Mouse (Mus musculus): Measurements from ENCODE around the gene Kdm1a. TPM values are rescaled to one million over a fixed set of nuclear protein-coding genes. Genes with fewer than 3 reads are reported as not detected.

Gene Kdm1a
- total RNA-seq, 2 experiments from 2014 or later: 21.0 to 38.1 TPM

DNA sequence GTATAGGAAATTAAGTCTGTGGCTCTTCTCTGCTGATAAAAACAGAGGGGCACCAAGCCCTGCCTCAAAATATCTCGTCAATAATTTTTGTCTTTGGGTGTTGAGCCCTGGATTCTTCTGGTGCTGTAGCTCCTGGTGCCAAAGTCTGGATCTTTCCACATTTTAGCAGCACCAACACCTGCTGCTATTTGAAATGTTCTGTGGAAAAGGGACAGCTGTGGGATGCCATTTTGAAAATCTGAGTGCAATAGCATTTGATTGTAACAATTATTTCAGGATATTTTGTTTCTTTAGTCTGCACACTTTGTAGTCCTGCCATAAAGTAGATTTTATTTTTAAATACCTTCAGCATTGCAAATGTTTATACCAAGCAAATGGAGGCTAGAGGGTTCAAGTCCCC is 54.8 kb downstream of the Kdm1a start:
- no peak for ATAC-seq (replicated peaks; ENCODE audit: low FRiP score, poor library complexity, severe bottlenecking)

DNA sequence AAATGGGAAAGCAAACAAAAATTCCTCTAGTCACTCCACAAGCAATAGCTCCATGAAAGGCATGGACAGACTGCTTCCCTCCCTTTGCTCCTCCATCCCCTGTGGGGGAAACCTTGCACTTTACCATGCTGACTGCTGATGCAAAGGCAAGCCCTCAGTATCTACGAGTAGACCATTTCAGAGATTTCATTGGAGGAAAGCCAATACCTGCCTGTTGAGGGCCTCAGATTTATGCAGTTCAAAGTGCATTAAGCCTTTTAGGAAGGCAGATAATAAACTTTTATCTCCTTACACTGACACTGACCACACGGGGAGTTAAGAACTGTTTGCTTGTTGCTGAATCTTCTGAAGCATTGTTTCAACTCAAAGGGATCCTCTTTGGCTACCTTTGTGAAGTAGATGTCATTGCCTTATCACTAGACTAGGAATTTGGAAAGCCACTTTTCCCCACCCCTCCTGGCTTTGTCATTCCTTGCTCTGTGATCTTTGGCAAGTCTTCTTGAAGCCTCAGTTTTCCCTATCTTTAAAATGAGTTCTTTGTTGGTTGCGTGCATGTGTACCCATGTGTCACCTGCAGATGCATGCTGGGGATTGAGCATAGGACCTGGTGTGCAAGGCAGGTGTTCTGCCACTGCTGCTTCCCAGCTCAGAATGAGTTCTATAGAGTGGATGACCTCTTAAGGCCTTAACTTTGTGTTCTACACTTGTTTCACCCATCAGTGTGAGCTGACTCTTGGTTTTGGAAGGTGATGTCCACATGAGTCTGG is 56.1 kb downstream of the Kdm1a start:
- ATAC-seq (replicated peaks; ENCODE audit: low FRiP score, poor library complexity, severe bottlenecking): no peak

DNA sequence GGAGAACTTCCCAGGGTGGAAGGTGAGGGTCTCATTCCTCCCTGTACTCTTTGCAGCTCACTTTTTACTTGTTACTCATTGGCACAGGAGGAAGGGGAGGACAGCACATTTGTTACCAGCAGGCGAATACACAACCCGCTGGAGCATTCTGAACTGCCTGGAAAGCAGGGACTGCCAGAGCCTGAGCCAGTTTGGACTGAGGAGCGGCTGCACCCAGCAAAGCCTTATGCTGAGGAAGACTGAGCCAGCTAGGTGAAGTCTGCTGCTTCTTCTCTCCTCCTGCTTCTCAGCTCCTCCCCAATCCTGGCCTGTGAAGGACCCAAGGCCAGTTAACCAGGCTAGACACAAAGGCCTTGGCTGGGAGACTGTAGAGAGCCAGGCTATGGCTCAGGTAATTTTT is 57.4 kb downstream of the Kdm1a start:
- no peak for ATAC-seq (replicated peaks; ENCODE audit: low FRiP score, poor library complexity, severe bottlenecking)

DNA sequence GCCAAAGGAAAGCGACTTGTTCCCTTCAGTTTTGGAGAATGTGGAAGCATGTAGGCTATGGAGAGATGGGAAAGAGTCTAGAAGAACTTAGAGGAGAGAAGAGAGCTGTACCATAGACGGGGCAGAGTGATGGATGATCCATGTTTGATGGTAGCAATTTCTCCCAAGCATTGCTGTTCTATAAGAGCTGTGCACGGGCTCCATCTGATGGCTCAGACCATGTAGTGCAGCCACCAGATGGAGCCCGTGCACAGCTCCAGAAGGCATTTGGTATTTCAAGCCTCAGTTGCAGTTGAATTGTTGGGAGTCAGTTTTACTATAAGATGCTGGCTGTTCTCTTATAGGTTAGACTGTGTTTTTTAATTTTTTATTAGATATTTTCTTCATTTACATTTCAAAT is 76.1 kb downstream of the Kdm1a start:
- peak; percentile 81 for ATAC-seq (replicated peaks; ENCODE audit: low FRiP score, poor library complexity, severe bottlenecking)

DNA sequence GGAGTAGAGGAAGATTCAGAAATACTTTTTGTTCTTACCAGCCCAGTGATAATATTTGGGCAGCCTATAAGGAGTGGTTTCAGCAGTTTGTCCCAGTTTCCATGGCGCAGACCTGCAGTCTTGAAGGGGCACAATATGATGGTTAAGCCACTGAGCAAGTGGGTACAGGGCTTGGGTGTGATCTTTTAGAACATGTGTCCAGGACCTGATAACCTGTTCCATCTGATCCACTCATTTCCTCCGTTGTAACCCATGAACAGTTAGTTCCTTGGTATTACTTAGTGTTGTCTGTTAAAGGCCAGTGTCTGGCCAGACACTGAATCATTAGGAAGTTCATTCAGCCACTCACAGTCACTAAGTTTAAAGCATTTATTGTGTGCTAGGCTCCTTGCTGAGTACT is 78.2 kb downstream of the Kdm1a start:
- ATAC-seq (replicated peaks; ENCODE audit: low FRiP score, poor library complexity, severe bottlenecking): 0 out of 2 replicates have a peak, but pooled peaks have one; percentile 39

DNA sequence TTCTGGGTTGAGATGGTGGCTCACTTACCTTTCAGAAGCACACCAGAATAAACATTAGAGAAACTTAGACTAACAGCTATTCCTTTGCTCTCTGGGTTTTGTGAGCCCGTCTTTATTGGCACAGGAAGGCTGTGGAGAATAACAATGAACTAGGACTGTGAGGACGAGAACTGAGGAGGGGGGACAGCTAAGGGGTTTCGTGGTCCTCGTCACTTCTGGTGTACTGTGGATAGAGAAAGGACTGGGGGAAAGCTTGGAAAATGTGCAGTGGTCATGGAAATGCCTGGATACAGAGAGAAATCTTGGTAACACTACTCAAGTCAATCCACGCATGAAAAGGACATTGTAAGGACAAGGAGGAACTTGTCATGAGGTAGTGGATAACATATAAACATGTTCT is 80.6 kb downstream of the Kdm1a start:
- no peak for ATAC-seq (replicated peaks; ENCODE audit: low FRiP score, poor library complexity, severe bottlenecking)

DNA sequence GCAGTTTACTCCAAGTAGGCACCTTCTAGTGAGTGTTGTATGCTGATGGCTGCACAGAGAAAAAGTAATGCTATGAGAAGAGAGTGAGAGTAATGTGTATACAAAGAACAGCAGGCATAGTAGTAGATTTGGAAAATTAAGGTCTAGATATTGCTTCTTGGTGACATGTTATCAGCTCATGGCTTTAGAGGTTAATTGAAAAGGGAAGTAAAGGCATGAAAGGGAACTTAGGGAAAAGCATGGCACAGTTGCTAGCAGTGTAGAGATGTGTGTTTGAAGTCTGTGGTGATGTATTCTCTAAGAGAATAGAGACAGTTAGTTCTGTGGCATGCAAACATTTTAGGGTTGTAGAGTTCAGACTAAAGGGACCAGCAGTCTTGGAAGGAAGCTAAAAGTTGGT is 82.7 kb downstream of the Kdm1a start:
- no peak for ATAC-seq (replicated peaks; ENCODE audit: low FRiP score, poor library complexity, severe bottlenecking)

DNA sequence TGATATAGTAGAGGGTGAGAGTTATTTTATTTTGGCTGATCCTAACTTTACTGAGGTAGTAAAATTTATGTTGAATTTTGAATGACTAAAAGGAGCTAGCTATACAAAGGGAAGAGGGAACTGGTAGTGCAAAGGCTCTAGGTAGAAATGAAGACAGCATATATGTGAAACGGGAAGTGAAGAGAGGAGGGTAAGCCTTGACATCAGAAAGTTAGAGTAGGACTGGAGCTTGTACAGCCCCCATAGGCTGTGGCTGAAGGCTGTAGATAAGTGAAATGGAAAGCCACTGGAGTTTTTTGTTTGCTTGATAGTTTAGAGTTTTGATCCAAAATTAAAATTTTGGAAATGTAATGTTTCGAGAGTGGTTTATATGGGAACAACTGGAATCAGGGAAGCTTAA is 83.9 kb downstream of the Kdm1a start:
- ATAC-seq (replicated peaks; ENCODE audit: low FRiP score, poor library complexity, severe bottlenecking): no peak

DNA sequence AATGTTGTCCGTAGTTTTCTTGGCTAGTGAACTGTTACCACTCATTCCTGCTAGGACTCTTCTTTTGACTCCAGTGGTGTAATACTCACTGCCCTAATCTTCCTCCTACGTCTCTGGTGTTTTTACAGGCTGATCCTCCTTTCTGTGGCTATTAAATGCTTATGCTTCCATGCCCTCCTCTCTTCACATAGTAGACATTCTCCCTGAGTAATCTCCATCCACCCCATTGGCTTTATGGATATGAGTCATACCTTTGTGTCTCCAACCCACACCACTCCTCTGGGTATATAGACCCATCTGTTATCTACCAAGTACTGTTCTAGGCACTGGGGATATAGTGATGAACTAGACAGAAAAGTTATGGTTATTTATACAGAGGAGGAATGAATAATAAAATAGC is 84.4 kb downstream of the Kdm1a start:
- ATAC-seq (replicated peaks; ENCODE audit: low FRiP score, poor library complexity, severe bottlenecking): no peak

DNA sequence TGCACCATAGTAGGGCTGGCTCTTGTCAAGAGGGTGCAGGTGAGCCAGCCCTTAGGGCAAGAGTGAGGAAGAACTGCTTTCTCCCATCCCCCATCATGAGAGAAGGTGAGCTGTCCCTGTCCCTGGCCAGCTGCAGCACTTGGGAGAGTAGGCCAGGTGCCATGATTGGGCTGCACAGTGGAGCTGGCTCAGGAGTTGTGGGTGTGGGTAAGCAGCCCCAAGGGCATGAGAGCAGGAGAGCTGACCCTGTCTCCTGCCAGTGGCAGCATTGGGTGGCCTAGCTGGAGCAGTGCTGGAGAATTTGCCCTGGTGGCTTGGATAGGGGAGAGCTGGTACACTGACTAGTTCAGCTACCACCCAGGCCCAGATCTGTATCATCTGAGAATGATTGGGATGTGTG is 89.6 kb downstream of the Kdm1a start:
- ATAC-seq (replicated peaks; ENCODE audit: low FRiP score, poor library complexity, severe bottlenecking): no peak

DNA sequence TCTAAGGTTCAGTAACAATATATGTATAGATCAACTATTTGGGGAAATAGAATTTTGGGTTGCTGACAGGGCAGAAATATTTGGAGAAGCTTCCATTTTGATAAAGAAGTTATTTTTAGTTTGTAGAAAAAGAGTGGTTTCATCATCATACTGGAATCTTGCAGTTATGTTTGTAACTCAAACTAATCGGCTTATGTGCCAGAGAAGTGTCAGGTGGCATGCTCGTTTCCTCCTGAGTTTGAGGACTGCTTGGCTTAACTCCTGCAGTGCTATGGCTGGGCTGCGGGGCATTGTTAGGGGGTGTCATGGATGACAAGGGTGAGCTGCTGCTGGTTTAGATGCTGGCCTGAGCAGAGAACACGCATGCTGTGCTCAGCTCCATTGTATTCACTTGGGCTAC is 90.8 kb downstream of the Kdm1a start:
- ATAC-seq (replicated peaks; ENCODE audit: low FRiP score, poor library complexity, severe bottlenecking): no peak

DNA sequence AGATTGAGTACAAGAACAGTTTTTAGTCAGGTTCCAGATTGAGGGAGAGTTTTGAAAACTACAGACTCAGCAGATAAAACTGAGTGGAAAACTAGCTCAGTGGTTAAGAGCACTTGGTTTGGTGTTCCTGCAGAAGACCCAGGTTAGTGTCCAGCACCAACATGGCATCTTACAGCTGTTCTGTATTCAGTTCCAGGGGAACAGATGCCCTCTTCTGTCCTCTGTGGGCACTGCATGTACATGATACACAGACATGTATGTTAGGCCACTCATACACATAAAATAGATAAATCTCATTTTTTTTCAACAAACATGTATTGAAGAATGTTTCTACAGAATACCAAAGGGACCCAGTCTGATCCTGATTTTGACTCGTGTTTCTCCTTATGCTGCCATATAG is 92.7 kb downstream of the Kdm1a start:
- ATAC-seq (replicated peaks; ENCODE audit: low FRiP score, poor library complexity, severe bottlenecking): no peak

DNA sequence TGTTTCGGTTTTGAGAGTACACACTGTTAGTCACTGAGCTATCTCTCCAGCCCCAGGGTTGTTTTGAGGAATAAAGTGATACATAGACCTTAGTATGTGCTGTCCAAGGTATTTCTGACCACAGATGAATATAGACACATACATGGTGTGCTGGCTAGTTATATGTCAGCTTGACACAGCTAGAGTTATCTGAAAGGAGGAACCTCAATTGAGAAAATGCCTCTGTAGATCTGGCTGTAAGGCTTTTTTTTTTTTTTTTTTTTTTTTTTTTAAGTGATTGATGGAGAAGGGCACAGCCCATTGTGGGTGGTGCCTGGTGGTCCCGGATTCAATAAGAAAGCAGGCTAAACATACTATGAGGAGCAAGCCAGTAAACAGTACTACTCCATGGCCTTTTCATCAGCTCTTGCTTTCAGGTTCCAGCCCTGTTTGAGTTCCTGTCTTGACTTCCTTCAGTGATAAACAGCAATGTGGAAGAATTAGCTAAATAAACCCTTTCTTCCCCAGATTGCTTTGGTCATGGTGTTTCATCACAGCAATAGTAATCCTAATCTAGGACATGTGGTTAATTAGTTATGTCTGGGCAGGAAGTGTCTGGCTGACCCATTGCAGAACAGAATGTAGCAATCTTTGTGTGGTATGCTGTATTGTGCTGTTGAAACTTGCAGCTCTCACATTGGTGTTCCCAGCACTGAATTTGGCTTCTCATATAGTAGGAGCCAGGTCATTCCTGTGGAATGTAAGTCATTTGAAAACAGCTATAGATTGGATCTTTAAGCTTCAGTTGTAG is 96.9 kb downstream of the Kdm1a start:
- ATAC-seq (replicated peaks; ENCODE audit: low FRiP score, poor library complexity, severe bottlenecking): no peak

Other genes starting within 250 kb of the Kdm1a start
- not detected in 2 replicates for gene Htr1d, start 179.2 kb downstream of the Kdm1a start, total RNA-seq (2015; ENCODE audit: low replicate concordance)
- gene Htr1d, start 179.2 kb downstream of the Kdm1a start, total RNA-seq (2017; ENCODE audit: low replicate concordance): not detected in 2 replicates
- gene 6030445D17Rik, start 140.5 kb downstream of the Kdm1a start, total RNA-seq (2015; ENCODE audit: low replicate concordance): not detected in 2 replicates
- not detected in 2 replicates for gene 6030445D17Rik, start 140.5 kb downstream of the Kdm1a start, total RNA-seq (2017; ENCODE audit: low replicate concordance)
- 0.42 and 0.72 TPM in 2 replicates for gene Luzp1, start 133.0 kb downstream of the Kdm1a start, total RNA-seq (2015; ENCODE audit: low replicate concordance)
- gene Luzp1, start 133.0 kb downstream of the Kdm1a start, total RNA-seq (2017; ENCODE audit: low replicate concordance): 1.4 and 1.5 TPM in 2 replicates
- not detected in 2 replicates for gene Tex46, start 7.7 kb upstream of the Kdm1a start, total RNA-seq (2015; ENCODE audit: low replicate concordance)
- not detected in 2 replicates for gene Tex46, start 7.7 kb upstream of the Kdm1a start, total RNA-seq (2017; ENCODE audit: low replicate concordance)
- gene Lactbl1, start 19.9 kb upstream of the Kdm1a start, total RNA-seq (2015; ENCODE audit: low replicate concordance): not detected in 2 replicates
- gene Lactbl1, start 19.9 kb upstream of the Kdm1a start, total RNA-seq (2017; ENCODE audit: low replicate concordance): not detected in 2 replicates
- gene Ephb2, start 233.3 kb upstream of the Kdm1a start, total RNA-seq (2015; ENCODE audit: low replicate concordance): not detected in 2 replicates
- not detected in 2 replicates for gene Ephb2, start 233.3 kb upstream of the Kdm1a start, total RNA-seq (2017; ENCODE audit: low replicate concordance)

All from erythroid progenitor cell, adult 5-6 weeks (primary cell).